9 mouse cellular contexts compared by ENCODE assay signal in genomic region chr7:143328185-143328915, GRCm38 (mm10).
"Had no signal": no experiment of that assay in that cellular context is flagged by ENCODE, and none has a peak within 500 bp of the region (broad histone marks: within the 10 kb centered on the region; RNA-seq: fewer than 3 reads in every experiment).

No protein-coding gene starts in this region.

- DNase-seq: kidney, adult 2 months; kidney, postnatal 14 days; midbrain, embryonic 14.5 days; right cerebral cortex, adult 18-20 months; right cerebral cortex, postnatal 25 days; thymus, postnatal 4 days had no signal

- H3K9me3 ChIP-seq: kidney, embryonic 15.5 days; liver, embryonic 12.5 days; lung, embryonic 15.5 days had no signal

- H3K27ac ChIP-seq: kidney, embryonic 15.5 days; liver, embryonic 12.5 days; lung, embryonic 15.5 days had no signal

- ATAC-seq: liver, embryonic 12.5 days had no signal

- H3K4me2 ChIP-seq: kidney, embryonic 15.5 days; liver, embryonic 12.5 days; lung, embryonic 15.5 days had no signal

- H3K27me3 ChIP-seq: kidney, embryonic 15.5 days; lung, embryonic 15.5 days had no signal

- H3K36me3 ChIP-seq: kidney, embryonic 15.5 days; liver, embryonic 12.5 days; lung, embryonic 15.5 days had no signal

- H3K4me3 ChIP-seq: kidney, embryonic 15.5 days; liver, embryonic 12.5 days; lung, embryonic 15.5 days had no signal

- H3K9ac ChIP-seq: kidney, embryonic 15.5 days; liver, embryonic 12.5 days; lung, embryonic 15.5 days had no signal
